Mouse (Mus musculus) cerebellum, postnatal 14 days (tissue): ENCODE data around the gene Vmn2r52.
"Not testable (repeated sequence)": the region's sequence is repeated elsewhere in the genome, so short reads cannot be mapped to it uniquely, and the experiment has no call there.

ENCODE experiments used
- DNase-seq, 2 experiments: peaks; one replicate each; pipeline ENCODE4 v3.0.0; 2021; ENCODE audit warnings: mixed read lengths in 2 of 2

The Vmn2r52 gene

GRCm38 (mm10) chr7:10176473-10176872 is at the start of gene Vmn2r52:
Gene Vmn2r52 (minus strand): TSS chr7:10176573.
- DNase-seq: no peak

- not testable (repeated sequence) for DNase-seq
Observed at GRCm38 (mm10) chr7:10105641-10106040, 70.7 kb downstream of the Vmn2r52 start, which contains the start of gene Vmn2r51. Gene Vmn2r51 (minus strand): TSS chr7:10105741.
